Mouse (Mus musculus): Measurements from ENCODE around the gene Ywhah. TPM values are rescaled to one million over a fixed set of nuclear protein-coding genes. Genes with fewer than 3 reads are reported as not detected.

Ywhah gene
- total RNA-seq, 1 experiment = 99.0 TPM

- H3K4me3 ChIP-seq (ENCODE audit: insufficient read depth in 1 of 2, low read depth in 1 of 2, low read length in 2 of 2, poor library complexity in 1 of 2, severe bottlenecking in 1 of 2) = no peak overlapping the region
- H3K9me3 ChIP-seq (ENCODE audit: control insufficient read depth, insufficient read depth, low read depth, low read length) = no peaks in the 10 kb centered on the region
- TF ChIP-seq HCFC1 (IDR thresholded peaks at IDR 0.05; ENCODE audit: borderline replicate concordance, insufficient read depth, low read length) (no peak), ZNF384 (IDR thresholded peaks at IDR 0.05; ENCODE audit: low read depth, low read length) (no peak), ZC3H11A (IDR thresholded peaks at IDR 0.05; ENCODE audit: borderline replicate concordance, low read depth, low read length) (no peak), CHD2 (IDR thresholded peaks at IDR 0.05; ENCODE audit: low read depth, low read length) (no peak), MAFK (IDR thresholded peaks at IDR 0.05; ENCODE audit: insufficient read depth, low read depth, low read length) (no peak)
- H3K36me3 ChIP-seq (ENCODE audit: control insufficient read depth, insufficient read depth, low read length, poor library complexity, severe bottlenecking) = peaks cover 5% of the 10 kb centered on the region; the same call in 1 of the 2 replicates
- no peak overlapping the region for H3K9ac ChIP-seq (ENCODE audit: insufficient read depth, low read depth, low read length, poor library complexity, severe bottlenecking)
- no peaks in the 10 kb centered on the region for H3K4me1 ChIP-seq (ENCODE audit: control insufficient read depth in 2 of 2, insufficient read depth in 2 of 2, low read length in 2 of 2, poor library complexity in 1 of 2)
- no peak overlapping the region for H3K27ac ChIP-seq (ENCODE audit: insufficient read depth, low read depth, low read length, poor library complexity, severe bottlenecking)
- DNase-seq (ENCODE audit: low read depth, low spot score) = no peak
- in situ Hi-C loops (cut with MboI; ENCODE audit: low sequenced_read_pairs in 2 of 2, unreplicated experiment in 2 of 2) = no loop called here
These were observed 22.9 kb upstream of the Ywhah start for GRCm38 (mm10) chr5:32995756-32996155.

GRCm38 (mm10) chr5:32996560-32996959, 22.1 kb upstream of the Ywhah start:
- TF ChIP-seq ZC3H11A (IDR thresholded peaks at IDR 0.05; ENCODE audit: borderline replicate concordance, low read depth, low read length) (no peak), HCFC1 (IDR thresholded peaks at IDR 0.05; ENCODE audit: borderline replicate concordance, insufficient read depth, low read length) (no peak), MAFK (IDR thresholded peaks at IDR 0.05; ENCODE audit: insufficient read depth, low read depth, low read length) (no peak), ZNF384 (IDR thresholded peaks at IDR 0.05; ENCODE audit: low read depth, low read length) (no peak), CHD2 (IDR thresholded peaks at IDR 0.05; ENCODE audit: low read depth, low read length) (no peak)
- in situ Hi-C loops (cut with MboI; ENCODE audit: low sequenced_read_pairs in 2 of 2, unreplicated experiment in 2 of 2) = no loop called here
- no peak for DNase-seq (ENCODE audit: low read depth, low spot score)
- no peak overlapping the region for H3K4me3 ChIP-seq (ENCODE audit: insufficient read depth in 1 of 2, low read depth in 1 of 2, low read length in 2 of 2, poor library complexity in 1 of 2, severe bottlenecking in 1 of 2)
- no peaks in the 10 kb centered on the region for H3K9me3 ChIP-seq (ENCODE audit: control insufficient read depth, insufficient read depth, low read depth, low read length)
- no peaks in the 10 kb centered on the region for H3K36me3 ChIP-seq (ENCODE audit: control insufficient read depth, insufficient read depth, low read length, poor library complexity, severe bottlenecking)
- H3K9ac ChIP-seq (ENCODE audit: insufficient read depth, low read depth, low read length, poor library complexity, severe bottlenecking) = no peak overlapping the region
- no peaks in the 10 kb centered on the region for H3K4me1 ChIP-seq (ENCODE audit: control insufficient read depth in 2 of 2, insufficient read depth in 2 of 2, low read length in 2 of 2, poor library complexity in 1 of 2)
- no peak overlapping the region for H3K27ac ChIP-seq (ENCODE audit: insufficient read depth, low read depth, low read length, poor library complexity, severe bottlenecking)

GRCm38 (mm10) chr5:32997686-32998085, 20.9 kb upstream of the Ywhah start:
- in situ Hi-C loops (cut with MboI; ENCODE audit: low sequenced_read_pairs in 2 of 2, unreplicated experiment in 2 of 2) = no loop called here
- DNase-seq (ENCODE audit: low read depth, low spot score) = no peak

GRCm38 (mm10) chr5:32998783-32999182, 19.8 kb upstream of the Ywhah start:
- Histone ChIP-seq H3K27ac (ENCODE audit: insufficient read depth, low read depth, low read length, poor library complexity, severe bottlenecking) (no peak overlapping the region), H3K4me3 (ENCODE audit: insufficient read depth in 1 of 2, low read depth in 1 of 2, low read length in 2 of 2, poor library complexity in 1 of 2, severe bottlenecking in 1 of 2) (no peak overlapping the region), H3K36me3 (ENCODE audit: control insufficient read depth, insufficient read depth, low read length, poor library complexity, severe bottlenecking) (no peaks in the 10 kb centered on the region), H3K9ac (ENCODE audit: insufficient read depth, low read depth, low read length, poor library complexity, severe bottlenecking) (no peak overlapping the region), H3K4me1 (ENCODE audit: control insufficient read depth in 2 of 2, insufficient read depth in 2 of 2, low read length in 2 of 2, poor library complexity in 1 of 2) (no peaks in the 10 kb centered on the region), H3K9me3 (ENCODE audit: control insufficient read depth, insufficient read depth, low read depth, low read length) (no peaks in the 10 kb centered on the region)
- TF ChIP-seq ZC3H11A (IDR thresholded peaks at IDR 0.05; ENCODE audit: borderline replicate concordance, low read depth, low read length) = no peak
- no peak for TF ChIP-seq HCFC1 (IDR thresholded peaks at IDR 0.05; ENCODE audit: borderline replicate concordance, insufficient read depth, low read length)
- DNase-seq (ENCODE audit: low read depth, low spot score) = no peak
- in situ Hi-C loops (cut with MboI; ENCODE audit: low sequenced_read_pairs in 2 of 2, unreplicated experiment in 2 of 2) = no loop called here

More at GRCm38 (mm10) chr5:32997686-32998085, 20.9 kb upstream of the Ywhah start:
- Histone ChIP-seq H3K27ac (ENCODE audit: insufficient read depth, low read depth, low read length, poor library complexity, severe bottlenecking) (no peak overlapping the region), H3K4me1 (ENCODE audit: control insufficient read depth in 2 of 2, insufficient read depth in 2 of 2, low read length in 2 of 2, poor library complexity in 1 of 2) (no peaks in the 10 kb centered on the region), H3K9ac (ENCODE audit: insufficient read depth, low read depth, low read length, poor library complexity, severe bottlenecking) (no peak overlapping the region), H3K9me3 (ENCODE audit: control insufficient read depth, insufficient read depth, low read depth, low read length) (no peaks in the 10 kb centered on the region), H3K4me3 (ENCODE audit: insufficient read depth in 1 of 2, low read depth in 1 of 2, low read length in 2 of 2, poor library complexity in 1 of 2, severe bottlenecking in 1 of 2) (no peak overlapping the region), H3K36me3 (ENCODE audit: control insufficient read depth, insufficient read depth, low read length, poor library complexity, severe bottlenecking) (no peaks in the 10 kb centered on the region)
- TF ChIP-seq ZNF384 (IDR thresholded peaks at IDR 0.05; ENCODE audit: low read depth, low read length) (no peak), MAFK (IDR thresholded peaks at IDR 0.05; ENCODE audit: insufficient read depth, low read depth, low read length) (no peak), ZC3H11A (IDR thresholded peaks at IDR 0.05; ENCODE audit: borderline replicate concordance, low read depth, low read length) (no peak), CHD2 (IDR thresholded peaks at IDR 0.05; ENCODE audit: low read depth, low read length) (no peak), HCFC1 (IDR thresholded peaks at IDR 0.05; ENCODE audit: borderline replicate concordance, insufficient read depth, low read length) (no peak)

- Histone ChIP-seq H3K27ac (ENCODE audit: insufficient read depth, low read depth, low read length, poor library complexity, severe bottlenecking) (no peak overlapping the region), H3K4me1 (ENCODE audit: control insufficient read depth in 2 of 2, insufficient read depth in 2 of 2, low read length in 2 of 2, poor library complexity in 1 of 2) (no peaks in the 10 kb centered on the region), H3K36me3 (ENCODE audit: control insufficient read depth, insufficient read depth, low read length, poor library complexity, severe bottlenecking) (no peaks in the 10 kb centered on the region), H3K9me3 (ENCODE audit: control insufficient read depth, insufficient read depth, low read depth, low read length) (no peaks in the 10 kb centered on the region), H3K9ac (ENCODE audit: insufficient read depth, low read depth, low read length, poor library complexity, severe bottlenecking) (no peak overlapping the region), H3K4me3 (ENCODE audit: insufficient read depth in 1 of 2, low read depth in 1 of 2, low read length in 2 of 2, poor library complexity in 1 of 2, severe bottlenecking in 1 of 2) (no peak overlapping the region)
- no peak for DNase-seq (ENCODE audit: low read depth, low spot score)
- TF ChIP-seq ZC3H11A (IDR thresholded peaks at IDR 0.05; ENCODE audit: borderline replicate concordance, low read depth, low read length) (no peak), HCFC1 (IDR thresholded peaks at IDR 0.05; ENCODE audit: borderline replicate concordance, insufficient read depth, low read length) (no peak), ZNF384 (IDR thresholded peaks at IDR 0.05; ENCODE audit: low read depth, low read length) (no peak), CHD2 (IDR thresholded peaks at IDR 0.05; ENCODE audit: low read depth, low read length) (no peak)
- in situ Hi-C loops (cut with MboI; ENCODE audit: low sequenced_read_pairs in 2 of 2, unreplicated experiment in 2 of 2) = no loop called here
These were observed 17.5 kb upstream of the Ywhah start for GRCm38 (mm10) chr5:33001111-33001510.

Measured in ES-E14 (cell line).